Mouse (Mus musculus): ENCODE results near the gene Lrp1. TPM values are rescaled to one million over a fixed set of nuclear protein-coding genes. Genes with fewer than 3 reads are reported as not detected.

Gene Lrp1
- total and polyA plus RNA-seq, 3 experiments, result 3.1 to 51.2 (median 11.8) TPM

DNA sequence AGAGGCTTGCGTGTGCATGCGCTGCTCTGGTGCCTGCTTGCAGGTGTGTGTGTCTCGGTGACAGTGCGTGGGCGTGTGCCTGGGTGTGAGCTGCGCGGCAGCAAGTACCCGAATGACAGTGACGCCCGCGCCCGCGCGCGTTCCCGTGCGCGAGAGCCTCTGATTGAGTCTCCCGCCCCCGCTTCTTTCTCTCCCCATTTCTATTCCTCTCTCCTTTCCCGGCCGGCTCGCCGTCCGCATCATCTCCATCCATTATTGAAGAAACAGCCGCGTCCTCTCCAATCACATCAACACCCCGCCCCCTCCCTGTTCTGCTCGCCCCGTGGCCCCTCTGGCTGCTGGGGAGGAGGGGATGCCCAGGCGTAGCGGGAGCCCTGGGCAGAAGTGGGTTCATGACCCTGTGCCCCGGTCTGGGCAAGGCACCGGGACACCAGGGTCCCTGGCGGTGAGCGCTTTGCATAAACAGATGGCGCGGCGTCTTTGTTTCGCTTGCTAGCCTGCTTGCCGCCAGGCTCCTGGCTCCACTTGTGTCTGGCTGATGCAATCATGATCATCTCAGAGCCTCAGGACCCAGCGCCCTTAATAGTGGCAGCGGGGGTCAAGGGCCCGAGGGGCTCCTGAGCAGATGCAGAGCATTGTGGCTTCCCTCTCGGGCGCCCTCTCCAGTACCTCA, 109.2 kb downstream of the Lrp1 start:
- DNase-seq (ENCODE audit: extremely low read depth), result peak; percentile 85
- Histone ChIP-seq H3K27ac (ENCODE audit: insufficient read depth, low read depth) (peak overlapping the region; percentile 88), H3K36me3 (replicated peaks in 1 of 2; ENCODE audit: control insufficient read depth in 1 of 2, insufficient read depth in 1 of 2, low read length in 1 of 2) (peaks cover 3 to 17% of the 10 kb centered on the region in 2 experiments), H3K4me3 (replicated peaks in 1 of 3; ENCODE audit: low read depth in 2 of 3, low read length in 2 of 3, poor library complexity in 1 of 3) (peak overlapping the region; percentile 55 to 67 (median 59)), H3K4me1 (ENCODE audit: control insufficient read depth in 1 of 2, insufficient read depth in 2 of 2) (peaks cover 29 to 62% of the 10 kb centered on the region in 2 experiments), H3K79me2 (replicated peaks; ENCODE audit: control insufficient read depth, extremely low read depth, insufficient read depth, poor library complexity, severe bottlenecking) (no peaks in the 10 kb centered on the region), H3K9ac (ENCODE audit: insufficient read depth, low read depth) (peak overlapping the region; percentile 86), H3K9me3 (replicated peaks; ENCODE audit: low read length) (no peaks in the 10 kb centered on the region), H3K27me3 (replicated peaks) (peaks cover 17% of the 10 kb centered on the region), H3K4me2 (ENCODE audit: insufficient read depth, low read depth, poor library complexity, severe bottlenecking) (peak overlapping the region; percentile 86)
- in situ Hi-C loops (cut with MboI; ENCODE audit: low pct_ligation_motif_present, low pct_unique_long_range_greater_than_20kb, low sequenced_read_pairs) (no loop called here), dilution Hi-C loops (cut with MboI; ENCODE audit: extremely low pct_ligation_motif_present, extremely low pct_unique_long_range_greater_than_20kb, low sequenced_read_pairs) (no loop called here)
- peak; percentile 65 for TF ChIP-seq TCF12 (IDR thresholded peaks at IDR 0.05; ENCODE audit: low read depth, low read length)
- no peak for TF ChIP-seq SMC3 (IDR thresholded peaks at IDR 0.05; ENCODE audit: low read depth, low read length)
- no peak for TF ChIP-seq ZNF384 (IDR thresholded peaks at IDR 0.05; ENCODE audit: low read depth, low read length)
- peak; percentile 26; the same call in 1 of the 2 replicates for TF ChIP-seq NELFE (IDR thresholded peaks at IDR 0.05; ENCODE audit: low read depth, low read length)
- no peak for TF ChIP-seq TBP (conservative IDR thresholded peaks at IDR 0.05; ENCODE audit: low read depth, low read length)
- TF ChIP-seq JUN (IDR thresholded peaks at IDR 0.05; ENCODE audit: insufficient read depth, low read depth, low read length), result no peak
- 0 out of 2 replicates have a peak, but pooled peaks have one; percentile 33 for TF ChIP-seq MXI1 (IDR thresholded peaks at IDR 0.05; ENCODE audit: low read depth, low read length)
- TF ChIP-seq CHD2 (IDR thresholded peaks at IDR 0.05; ENCODE audit: low read length), result no peak
- no peak for TF ChIP-seq POLR2AphosphoS2 (IDR thresholded peaks at IDR 0.05; ENCODE audit: low read depth, low read length)
- TF ChIP-seq IRF4 (IDR thresholded peaks at IDR 0.05; ENCODE audit: low read depth, low read length), result peak; percentile 31
- TF ChIP-seq MAZ (IDR thresholded peaks at IDR 0.05; ENCODE audit: low read depth, low read length), result no peak
- TF ChIP-seq CTCF (conservative IDR thresholded peaks at IDR 0.05 in 1 of 2, IDR thresholded peaks at IDR 0.05 in 1 of 2; ENCODE audit: low read depth in 2 of 2, low read length in 2 of 2), result no peak; a peak in 1 of 4 replicates
- no peak for TF ChIP-seq USF1 (IDR thresholded peaks at IDR 0.05; ENCODE audit: low read depth, low read length)
- no peak; the same call in 1 of the 2 replicates for TF ChIP-seq MEF2A (IDR thresholded peaks at IDR 0.05; ENCODE audit: borderline replicate concordance, low read depth, low read length)
- peak; percentile 58; the same call in 1 of the 2 replicates for TF ChIP-seq POLR2A (IDR thresholded peaks at IDR 0.05; ENCODE audit: low read depth, low read length)
- no peak for TF ChIP-seq RCOR1 (conservative IDR thresholded peaks at IDR 0.05; ENCODE audit: low read depth, low read length)
- no peak for TF ChIP-seq ZMIZ1 (IDR thresholded peaks at IDR 0.05; ENCODE audit: low read depth, low read length)
- TF ChIP-seq BHLHE40 (IDR thresholded peaks at IDR 0.05; ENCODE audit: low read depth, low read length), result peak; percentile 72
- TF ChIP-seq NRF1 (IDR thresholded peaks at IDR 0.05; ENCODE audit: low read depth, low read length), result peak; percentile 57
- TF ChIP-seq MAX (IDR thresholded peaks at IDR 0.05; ENCODE audit: low read length), result 0 out of 2 replicates have a peak, but pooled peaks have one; percentile 32
- 0 out of 2 replicates have a peak, but pooled peaks have one; percentile 0 for TF ChIP-seq SIN3A (IDR thresholded peaks at IDR 0.05; ENCODE audit: low read length)
- no peak for TF ChIP-seq HCFC1 (IDR thresholded peaks at IDR 0.05; ENCODE audit: low read depth, low read length)
- TF ChIP-seq E2F4 (IDR thresholded peaks at IDR 0.05; ENCODE audit: insufficient replicate concordance, low read depth, low read length), result no peak
- TF ChIP-seq MYC (IDR thresholded peaks at IDR 0.05; ENCODE audit: low read depth, low read length), result no peak; the same call in 1 of the 2 replicates
- peak; percentile 31 for TF ChIP-seq ETS1 (conservative IDR thresholded peaks at IDR 0.05; ENCODE audit: low read depth, low read length)
